Comparison of ENCODE assay signal across 10 mouse cellular contexts in the genomic region with DNA sequence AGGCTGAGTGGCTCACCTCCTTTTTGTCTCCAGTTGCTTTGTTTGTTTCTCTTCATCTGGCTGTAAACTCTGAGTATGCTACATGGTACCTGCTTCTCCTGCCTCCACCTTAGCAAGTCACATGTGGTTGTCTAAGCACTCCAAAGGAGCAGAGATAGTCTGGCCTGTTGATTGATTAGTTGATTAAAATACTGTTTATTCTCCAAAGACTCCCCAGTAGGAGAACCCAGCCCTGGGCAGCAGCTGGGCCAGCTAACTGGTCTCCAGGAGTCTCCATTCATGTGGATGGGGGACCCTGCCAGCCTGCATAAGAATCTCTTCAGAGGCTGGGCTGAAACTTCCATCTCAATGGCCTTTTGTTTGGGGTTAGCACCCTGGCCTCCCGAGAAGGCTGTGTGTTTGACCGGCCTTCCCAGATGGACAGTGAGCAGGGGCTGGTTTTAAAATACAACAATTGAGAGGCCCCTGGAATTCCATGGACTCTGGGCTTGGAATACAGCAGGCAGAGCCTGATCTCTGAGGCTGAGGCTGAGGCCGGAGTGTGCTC. TPM values are rescaled to one million over a fixed set of nuclear protein-coding genes. Genes with fewer than 3 reads are reported as not detected.
DNase-seq lines count a peak whose midpoint lies in the region; ATAC-seq lines count a peak whose summit lies in the region.
"Had no signal": no experiment of that assay in that cellular context is flagged by ENCODE, and none has a peak within 500 bp of the region (broad histone marks: within the 10 kb centered on the region; RNA-seq: fewer than 3 reads in every experiment).

No protein-coding gene starts in this region.

- H3K9me3 ChIP-seq in liver, embryonic 12.5 days (replicated peaks): no peaks in the 10 kb centered on the region
- no peaks in the 10 kb centered on the region for H3K9me3 ChIP-seq in forebrain, embryonic 16.5 days (ENCODE audit: control insufficient read depth, low read length)
- H3K9me3 ChIP-seq in neural tube, embryonic 11.5 days (ENCODE audit: control insufficient read depth, low read length): no peaks in the 10 kb centered on the region

- WGBS in liver, embryonic 12.5 days (ENCODE audit: insufficient replicate concordance): 68% methylated on average over 3 of the region's 3 CpGs
- 14% methylated on average over 3 of the region's 3 CpGs for WGBS in forebrain, embryonic 16.5 days
- WGBS in neural tube, embryonic 11.5 days: 11% methylated on average over 3 of the region's 3 CpGs

- ATAC-seq in frontal cortex, adult (ENCODE audit: low TSS enrichment): 0 out of 2 replicates have a peak, but pooled peaks have one; percentile 24
- ATAC-seq in liver, embryonic 12.5 days: no peak
- ATAC-seq in forebrain, embryonic 16.5 days: peak; percentile 58
- ATAC-seq in neural tube, embryonic 11.5 days (ENCODE audit: insufficient read depth, low FRiP score, low TSS enrichment): no peak
- ATAC-seq: inflammation-experienced regulatory T-cells, adult 6 months; Patski had no signal

- no peak for DNase-seq in frontal cortex, postnatal 25 days (ENCODE audit: low spot score in 2 of 2)
- no peak for DNase-seq in liver
- peak; percentile 33 for DNase-seq in neural tube, embryonic 11.5 days (ENCODE audit: low spot score)
- DNase-seq in right cerebral cortex, adult 2 months (ENCODE audit: low spot score in 2 of 2): no peak
- no peak for DNase-seq in frontal cortex, postnatal 36 days (ENCODE audit: low spot score in 2 of 2)

- H3K27me3 ChIP-seq in liver, embryonic 12.5 days (replicated peaks): no peaks in the 10 kb centered on the region
- no peaks in the 10 kb centered on the region for H3K27me3 ChIP-seq in forebrain, embryonic 16.5 days (replicated peaks; ENCODE audit: control insufficient read depth, insufficient read depth, low read length)
- H3K27me3 ChIP-seq in neural tube, embryonic 11.5 days (ENCODE audit: control insufficient read depth, insufficient read depth, low read length): no peaks in the 10 kb centered on the region
- H3K27me3 ChIP-seq: Patski had no signal

- H3K4me1 ChIP-seq in liver, embryonic 12.5 days: peaks cover 45% of the 10 kb centered on the region
- peaks cover 14% of the 10 kb centered on the region for H3K4me1 ChIP-seq in forebrain, embryonic 16.5 days (replicated peaks; ENCODE audit: control insufficient read depth, insufficient read depth, low read length)
- peaks cover 12% of the 10 kb centered on the region for H3K4me1 ChIP-seq in neural tube, embryonic 11.5 days (ENCODE audit: control insufficient read depth, insufficient read depth, low read length)

- H3K4me3 ChIP-seq in liver, embryonic 12.5 days: no peak overlapping the region
- H3K4me3 ChIP-seq in forebrain, embryonic 16.5 days (replicated peaks; ENCODE audit: low read length): no peak overlapping the region
- no peak overlapping the region for H3K4me3 ChIP-seq in neural tube, embryonic 11.5 days (ENCODE audit: low read depth, low read length)

- H3K27ac ChIP-seq in liver, embryonic 12.5 days: no peak overlapping the region
- no peak overlapping the region; the same call in 1 of the 2 replicates for H3K27ac ChIP-seq in forebrain, embryonic 16.5 days (ENCODE audit: low read length)
- H3K27ac ChIP-seq in neural tube, embryonic 11.5 days (ENCODE audit: low read depth, low read length): peak overlapping the region; percentile 56

- H3K9ac ChIP-seq in liver, embryonic 12.5 days: 0 out of 2 replicates have a peak overlapping the region, but pooled peaks have one; percentile 17
- H3K9ac ChIP-seq in forebrain, embryonic 16.5 days (replicated peaks; ENCODE audit: low read depth, low read length): no peak overlapping the region
- peak overlapping the region; percentile 32 for H3K9ac ChIP-seq in neural tube, embryonic 11.5 days (ENCODE audit: low read length)

- no peaks in the 10 kb centered on the region for H3K36me3 ChIP-seq in liver, embryonic 12.5 days
- H3K36me3 ChIP-seq in forebrain, embryonic 16.5 days (ENCODE audit: control insufficient read depth, insufficient read depth): no peaks in the 10 kb centered on the region
- no peaks in the 10 kb centered on the region for H3K36me3 ChIP-seq in neural tube, embryonic 11.5 days (ENCODE audit: control insufficient read depth, insufficient read depth, low read length)

- H3K4me2 ChIP-seq in liver, embryonic 12.5 days: no peak overlapping the region
- no peak overlapping the region for H3K4me2 ChIP-seq in forebrain, embryonic 16.5 days (ENCODE audit: low read length)
- H3K4me2 ChIP-seq in neural tube, embryonic 11.5 days (ENCODE audit: low read depth): no peak overlapping the region

RNA-seq across cellular contexts. Expression of gene Clpb, which starts 13.4 kb away (rescaled TPM):
- polyA plus RNA-seq in liver, embryonic 12.5 days (2016; fragmentation: Nextera tagmentation; extraction: Ambion mirVana): 31.9 and 34.6 TPM in 2 replicates
- 42.0 and 51.9 TPM in 2 replicates for polyA plus RNA-seq in forebrain, embryonic 16.5 days (2015; fragmentation: Nextera tagmentation; extraction: Ambion mirVana)
- polyA plus RNA-seq in neural tube, embryonic 11.5 days (2014; fragmentation: Nextera tagmentation; extraction: Ambion mirVana): 37.1 and 41.4 TPM in 2 replicates

Comparison
In these comparisons a context has a peak if more than half of its experiments do, and no peak if none do; other contexts are left out.
1. ATAC-seq: peak in frontal cortex, adult (single experiment) and forebrain, embryonic 16.5 days (single experiment); none in liver, embryonic 12.5 days (single experiment) and neural tube, embryonic 11.5 days (single experiment).